Mouse (Mus musculus): ENCODE measurements around the gene H3f3b. TPM values are rescaled to one million over a fixed set of nuclear protein-coding genes. Genes with fewer than 3 reads are reported as not detected.
"Not testable (repeated sequence)": the region's sequence is repeated elsewhere in the genome, so short reads cannot be mapped to it uniquely, and the experiment has no call there.

Gene H3f3b
- total RNA-seq, 2 experiments from 2014 or later = 263 to 275 TPM

DNA sequence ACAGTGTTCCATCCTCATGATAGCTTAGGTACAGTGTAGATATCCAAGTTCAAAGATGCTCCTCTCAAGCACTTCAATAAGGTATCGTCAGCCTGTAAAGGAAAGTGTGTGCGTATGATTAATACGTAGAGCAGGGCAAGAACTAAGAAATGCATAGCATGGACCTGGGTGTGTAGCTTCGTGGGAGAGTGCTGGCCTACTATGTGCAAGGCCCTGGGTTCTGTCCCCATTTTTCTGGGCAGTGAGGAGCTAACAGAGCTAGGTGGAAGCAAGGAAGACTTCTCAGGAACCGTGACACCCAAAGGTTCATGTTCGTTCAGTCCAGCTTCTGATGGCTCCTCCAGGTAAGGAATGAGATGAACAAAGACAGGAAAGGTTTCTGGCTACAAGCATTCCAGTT is 17.4 kb upstream of the H3f3b start:
- no peak for DNase-seq

DNA sequence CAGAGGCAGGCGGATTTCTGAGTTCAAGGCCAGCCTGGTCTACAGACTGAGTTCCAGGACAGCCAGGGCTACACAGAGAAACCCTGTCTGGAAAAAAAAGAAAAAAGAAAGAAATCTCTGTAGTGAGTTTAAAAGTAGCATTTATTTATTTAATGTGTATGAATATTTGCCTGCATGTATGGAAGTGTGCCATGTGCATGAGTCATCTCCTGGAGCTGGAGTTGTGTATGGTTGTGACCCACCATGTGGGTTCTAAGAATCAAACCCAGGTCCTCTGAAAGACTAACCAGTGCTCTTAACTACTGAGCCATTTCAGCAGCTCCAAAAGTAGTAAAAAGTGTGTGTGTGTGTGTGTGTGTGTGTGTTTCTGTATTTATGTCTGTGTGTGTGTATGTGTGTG is 15.5 kb upstream of the H3f3b start:
- DNase-seq = no peak

GRCm38 (mm10) chr11:116042372-116043138 is 14.8 kb upstream of the H3f3b start:
- DNase-seq = no peak

DNA sequence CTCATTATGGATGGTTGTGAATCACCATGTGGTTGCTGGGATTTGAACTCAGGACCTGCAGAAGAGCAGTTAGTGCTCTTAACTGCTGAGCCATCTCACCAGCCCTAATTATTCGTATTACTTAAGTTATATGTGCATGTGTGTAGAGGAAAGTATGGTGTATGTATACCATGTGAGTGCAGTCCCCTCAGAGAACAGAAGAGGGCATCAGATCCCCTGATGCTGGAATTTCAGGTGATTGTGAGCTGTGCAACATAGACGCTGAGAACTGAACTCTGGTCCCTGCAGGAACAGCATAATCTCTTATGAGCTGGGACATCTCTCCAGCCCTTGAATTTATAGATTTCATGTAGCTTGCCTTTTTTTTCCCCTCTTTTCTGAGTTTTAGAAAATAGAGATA is 14.1 kb upstream of the H3f3b start:
- DNase-seq = no peak

- no peak for DNase-seq
These were observed 12.8 kb upstream of the H3f3b start for GRCm38 (mm10) chr11:116040593-116040992.

- no peak for DNase-seq
These were observed 10.1 kb upstream of the H3f3b start for GRCm38 (mm10) chr11:116037826-116038225.

DNA sequence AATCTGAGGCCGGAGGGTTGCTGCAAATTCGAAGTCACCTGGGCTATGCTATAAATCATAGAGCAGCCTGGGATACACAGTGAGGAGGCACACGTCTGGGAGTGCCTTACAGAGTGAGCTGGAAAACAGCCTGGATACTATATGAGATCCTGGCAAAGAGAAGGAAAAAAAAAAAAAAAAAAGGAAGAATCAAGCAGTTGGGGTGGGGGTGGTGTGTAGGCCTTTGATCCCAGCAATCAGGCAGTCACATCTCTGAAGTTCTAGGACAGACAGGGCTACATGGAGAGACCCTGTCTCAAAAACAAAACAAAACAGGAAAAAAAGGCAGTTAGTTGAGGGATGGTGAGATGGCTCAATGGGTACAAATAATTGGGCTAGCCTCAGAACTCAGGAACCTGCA is 8.9 kb upstream of the H3f3b start:
- DNase-seq = no peak

GRCm38 (mm10) chr11:116034584-116034983 is 6.8 kb upstream of the H3f3b start:
- no peak for DNase-seq

GRCm38 (mm10) chr11:116030898-116031845 is 3.4 kb upstream of the H3f3b start:
- no peak for DNase-seq

GRCm38 (mm10) chr11:116030088-116030897 is 2.5 kb upstream of the H3f3b start, which contains the start of gene Unk:
TSS of gene Unk (plus strand) at chr11:116030322.
- DNase-seq = peak; percentile 98

GRCm38 (mm10) chr11:116029086-116029865 is 1.5 kb upstream of the H3f3b start:
- no peak for DNase-seq

DNA sequence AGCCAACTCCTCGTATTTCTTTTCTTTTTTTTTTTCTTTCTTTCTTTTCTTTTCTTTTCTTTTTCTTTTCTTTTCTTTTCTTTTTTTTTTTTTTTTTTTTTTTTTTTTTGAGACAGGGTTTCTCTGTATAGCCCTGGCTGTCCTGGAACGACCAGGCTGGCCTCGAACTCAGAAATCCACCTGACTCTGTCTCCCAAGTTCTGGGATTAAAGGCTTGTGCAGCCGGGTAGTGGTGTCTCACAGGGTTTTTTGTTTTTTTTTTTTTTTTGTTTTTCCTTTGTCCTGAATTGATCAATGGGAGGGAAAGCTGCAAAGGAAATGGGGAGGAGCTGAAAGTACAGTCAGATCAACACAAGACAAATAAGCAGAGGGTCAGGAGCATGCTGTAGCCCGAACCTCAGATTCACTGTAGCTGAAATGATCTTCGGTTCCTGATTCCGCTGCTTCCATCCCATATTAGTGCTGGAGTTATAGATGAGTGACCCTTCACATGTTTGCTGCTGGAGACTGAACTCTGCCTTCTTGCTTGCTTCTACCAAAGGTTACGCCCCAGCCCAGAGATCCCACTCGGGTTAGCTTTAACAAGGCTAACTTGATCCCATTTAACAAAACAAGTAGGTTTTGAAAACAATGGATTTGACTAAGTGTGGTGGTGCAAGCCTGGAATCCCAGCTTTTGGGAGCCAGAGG is 559 bp upstream of the H3f3b start:
- DNase-seq = no peak

GRCm38 (mm10) chr11:116025056-116025845 is 2.5 kb downstream of the H3f3b start:
- DNase-seq = no peak

DNA sequence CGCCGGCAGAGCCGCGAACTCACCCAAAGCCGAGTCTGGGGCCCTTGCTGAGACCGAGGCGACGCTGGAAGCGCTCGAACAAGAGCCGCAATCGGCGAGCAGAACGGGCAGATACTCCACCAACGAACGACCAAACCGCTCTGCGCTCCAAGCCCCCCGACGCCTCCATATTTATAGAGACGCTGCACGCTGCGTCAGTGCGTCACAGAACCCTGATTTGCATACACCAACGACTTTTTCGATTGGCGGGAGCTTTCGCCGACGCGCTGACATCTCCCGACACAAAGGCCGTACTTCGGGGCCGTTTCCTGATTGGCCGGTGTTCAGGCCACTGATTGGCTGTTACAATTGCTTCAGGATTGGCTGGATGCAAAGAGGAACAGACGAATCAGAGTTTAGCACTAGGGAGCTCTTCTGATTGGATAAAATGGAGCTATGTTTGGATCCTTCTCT is 3.4 kb downstream of the H3f3b start:
- peak; percentile 93 to 95 for DNase-seq

- peak; percentile 79 to 84 for DNase-seq
These were observed 3.9 kb downstream of the H3f3b start for GRCm38 (mm10) chr11:116023771-116024355.

GRCm38 (mm10) chr11:116023074-116023770 is 4.5 kb downstream of the H3f3b start:
- not testable (repeated sequence) for DNase-seq

DNA sequence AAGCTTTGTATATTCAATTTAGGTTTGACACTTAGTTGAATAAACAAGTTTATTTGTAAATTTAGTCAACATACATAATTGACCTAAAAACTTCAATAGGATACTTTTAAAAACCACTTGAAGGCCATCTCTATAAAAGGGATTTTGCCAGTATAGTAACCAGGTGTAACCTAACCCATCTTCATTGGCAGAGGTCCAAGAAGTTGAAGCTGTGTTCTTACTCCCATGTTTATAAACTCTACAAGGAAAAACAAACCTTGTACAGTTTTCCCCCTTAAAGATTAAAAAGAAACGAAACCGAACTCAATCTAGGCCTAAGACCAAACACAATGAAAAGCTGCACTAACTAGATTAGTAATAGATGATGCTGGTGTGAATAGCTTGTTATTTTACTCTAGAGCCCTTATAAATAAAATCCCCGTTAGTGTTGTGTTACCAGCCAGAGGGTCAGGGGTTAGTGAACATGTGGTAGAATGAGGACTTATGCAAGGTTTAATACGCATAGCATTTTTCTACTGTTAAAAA is 5.4 kb downstream of the H3f3b start:
- DNase-seq = no peak

- DNase-seq = no peak
These were observed 6.2 kb downstream of the H3f3b start for GRCm38 (mm10) chr11:116021328-116022220.
